In the genomic region with DNA sequence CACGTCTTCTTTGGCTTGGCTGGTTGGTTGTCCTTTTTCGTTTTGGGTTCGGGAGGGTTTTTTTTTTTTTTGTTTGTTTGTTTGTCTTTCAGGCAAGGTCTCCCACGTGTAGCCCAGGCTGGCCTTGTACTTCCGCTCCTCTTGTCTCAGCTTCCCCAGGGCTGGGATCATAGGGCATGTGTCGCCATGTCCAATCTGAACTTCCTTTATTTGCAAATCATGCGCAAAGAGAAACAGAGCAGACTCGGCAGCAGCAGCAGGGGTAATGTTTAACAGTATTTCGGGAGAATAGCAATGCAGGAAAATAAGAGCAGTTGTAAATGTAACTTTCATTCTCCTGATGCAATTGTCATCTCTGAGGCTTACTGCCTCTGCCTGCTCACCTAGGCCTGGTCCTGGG, we compare ENCODE assay signal across 19 mouse cellular contexts. TPM values are rescaled to one million over a fixed set of nuclear protein-coding genes. Genes with fewer than 3 reads are reported as not detected.
DNase-seq lines count a peak whose midpoint lies in the region; ATAC-seq and TF ChIP-seq lines count a peak whose summit lies in the region.
"Had no signal": no experiment of that assay in that cellular context is flagged by ENCODE, and none has a peak within 500 bp of the region (broad histone marks: within the 10 kb centered on the region; RNA-seq: fewer than 3 reads in every experiment).

No protein-coding gene starts in this region.

- no peak overlapping the region for H3K9ac ChIP-seq in lung, embryonic 14.5 days
- no peak overlapping the region for H3K9ac ChIP-seq in stomach, embryonic 15.5 days
- H3K9ac ChIP-seq: embryonic facial prominence, embryonic 15.5 days; hindbrain, embryonic 12.5 days; limb, embryonic 12.5 days had no signal

- H3K4me2 ChIP-seq in lung, embryonic 14.5 days, result no peak overlapping the region
- H3K4me2 ChIP-seq in stomach, embryonic 15.5 days, result no peak overlapping the region
- H3K4me2 ChIP-seq: embryonic facial prominence, embryonic 15.5 days; hindbrain, embryonic 12.5 days; limb, embryonic 12.5 days had no signal

- 65% methylated on average over 9 of the region's 9 CpGs for WGBS in lung, embryonic 14.5 days
- 67% methylated on average over 9 of the region's 9 CpGs for WGBS in stomach, embryonic 15.5 days

- no peaks in the 10 kb centered on the region for H3K27me3 ChIP-seq in lung, embryonic 14.5 days (ENCODE audit: insufficient read depth, low read length)
- no peaks in the 10 kb centered on the region for H3K27me3 ChIP-seq in stomach, embryonic 15.5 days (replicated peaks)
- H3K27me3 ChIP-seq: embryonic facial prominence, embryonic 15.5 days; limb, embryonic 12.5 days had no signal

- H3K4me3 ChIP-seq in lung, embryonic 14.5 days (ENCODE audit: low read depth, low read length), result no peak overlapping the region
- H3K4me3 ChIP-seq in stomach, embryonic 15.5 days (replicated peaks), result no peak overlapping the region
- H3K4me3 ChIP-seq: embryonic facial prominence, embryonic 15.5 days; hindbrain, embryonic 12.5 days; limb, embryonic 12.5 days had no signal

- peak overlapping the region; percentile 45; the same call in 1 of the 2 replicates for H3K27ac ChIP-seq in lung, embryonic 14.5 days (ENCODE audit: low read depth)
- peak overlapping the region; percentile 73 for H3K27ac ChIP-seq in stomach, embryonic 15.5 days
- H3K27ac ChIP-seq: embryonic facial prominence, embryonic 15.5 days; hindbrain, embryonic 12.5 days; limb, embryonic 12.5 days had no signal

- TF ChIP-seq CTCF in lung, embryonic 14.5 days (IDR thresholded peaks at IDR 0.05; ENCODE audit: low read depth), result no peak

- H3K36me3 ChIP-seq in lung, embryonic 14.5 days (ENCODE audit: insufficient read depth), result no peaks in the 10 kb centered on the region
- no peaks in the 10 kb centered on the region for H3K36me3 ChIP-seq in stomach, embryonic 15.5 days
- H3K36me3 ChIP-seq: embryonic facial prominence, embryonic 15.5 days; G1E; hindbrain, embryonic 12.5 days; limb, embryonic 12.5 days had no signal

- H3K9me3 ChIP-seq in lung, embryonic 14.5 days (ENCODE audit: low read depth, low read length), result no peaks in the 10 kb centered on the region
- no peaks in the 10 kb centered on the region for H3K9me3 ChIP-seq in stomach, embryonic 15.5 days
- H3K9me3 ChIP-seq: embryonic facial prominence, embryonic 15.5 days; hindbrain, embryonic 12.5 days; limb, embryonic 12.5 days had no signal

- DNase-seq in lung, embryonic 14.5 days, result no peak
- DNase-seq in lung, postnatal 25 days (ENCODE audit: low spot score), result no peak
- peak; percentile 45 to 49 for DNase-seq in kidney, adult 8-10 months
- peak; percentile 52 to 59 for DNase-seq in kidney, postnatal 36 days
- no peak for DNase-seq in cerebellum, postnatal 36 days
- DNase-seq in left cerebral cortex, adult 11 months (ENCODE audit: low spot score), result no peak
- DNase-seq: cerebellum, adult 9-10 months; embryo, embryonic 11 days; gastrocnemius, postnatal 25 days; heart, postnatal 10 days; layer of hippocampus, adult 9-11 months; lung, postnatal 10 days; thymus, adult 18-20 months had no signal

- peaks cover 2% of the 10 kb centered on the region; the same call in 1 of the 2 replicates for H3K4me1 ChIP-seq in lung, embryonic 14.5 days (ENCODE audit: insufficient read depth)
- peaks cover 20% of the 10 kb centered on the region; the same call in 1 of the 2 replicates for H3K4me1 ChIP-seq in stomach, embryonic 15.5 days

- ATAC-seq in lung, embryonic 14.5 days (ENCODE audit: insufficient read depth), result no peak
- ATAC-seq in stomach, embryonic 15.5 days (ENCODE audit: insufficient read depth, low FRiP score, low read depth), result no peak

RNA-seq across cellular contexts. Expression of gene Katnal1, which starts 27.0 kb away (rescaled TPM):
- polyA plus RNA-seq in lung, embryonic 14.5 days (2014; fragmentation: Nextera tagmentation; extraction: Ambion mirVana), result 13.8 and 14.2 TPM in 2 replicates
- 12.0 and 12.2 TPM in 2 replicates for polyA plus RNA-seq in stomach, embryonic 15.5 days (2015; fragmentation: Nextera tagmentation; extraction: Ambion mirVana)
- polyA plus RNA-seq: G1E had no signal

RNA-seq across cellular contexts. Expression of gene Gm42791, which starts 38.9 kb away (rescaled TPM):
- 0.58 and 1.2 TPM in 2 replicates for polyA plus RNA-seq in lung, embryonic 14.5 days (2014; fragmentation: Nextera tagmentation; extraction: Ambion mirVana)
- polyA plus RNA-seq in stomach, embryonic 15.5 days (2015; fragmentation: Nextera tagmentation; extraction: Ambion mirVana), result 0.67 and 0.80 TPM in 2 replicates
- polyA plus RNA-seq: forebrain, embryonic 11.5 days; G1E had no signal

Comparison
In these comparisons a context has a peak if more than half of its experiments do, and no peak if none do; other contexts are left out.
1. DNase-seq: peak in kidney, adult 8-10 months (2 of 2) and kidney, postnatal 36 days (2 of 2); none in lung, embryonic 14.5 days (single experiment), lung, postnatal 25 days (single experiment), cerebellum, postnatal 36 days (0 of 2) and left cerebral cortex, adult 11 months (single experiment).